Mouse (Mus musculus) kidney, adult 2 months (tissue): ENCODE measurements around the gene Dnah14.

Source experiments
- CTCF ChIP-seq: fragments of 200-500 bp; conservative IDR thresholded peaks from 2 replicates; pipeline ENCODE4 v1.5.1; 2011; ENCODE audit warnings: low read depth, mild to moderate bottlenecking, control low read depth, low read length, moderate library complexity, mixed read lengths; ENCODE audit not compliant: insufficient read depth, insufficient read length
- POLR2A ChIP-seq: fragments of 200-500 bp; IDR thresholded peaks from one replicate; pipeline ENCODE4 v1.6.1; 2011; ENCODE audit warnings: low read depth, low read length, control low read depth

DNA sequence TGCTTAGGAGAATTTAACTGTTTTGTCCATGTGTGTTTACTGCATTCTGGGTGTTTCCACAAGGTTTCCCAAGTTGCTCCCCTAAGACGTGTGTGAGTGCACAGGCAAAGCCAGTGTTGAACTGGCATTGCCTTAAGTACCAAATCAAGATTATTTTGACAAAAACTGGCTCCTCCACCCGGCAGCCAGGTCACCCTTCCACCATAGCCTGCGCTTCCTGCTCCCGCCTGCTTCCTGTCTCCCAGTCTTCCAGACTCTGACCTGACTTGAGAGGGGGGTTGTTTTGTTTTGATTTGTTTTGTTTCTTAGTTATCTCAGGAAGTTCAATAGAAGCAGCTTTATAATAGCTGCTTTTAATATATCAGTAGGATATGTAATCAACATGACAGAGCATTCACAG is 90.4 kb downstream of the Dnah14 start:
- TF ChIP-seq CTCF (no peak), POLR2A (no peak)
